In genomic region chr1:75505159-75505955, GRCm38 (mm10) we compare ENCODE assay signal across 8 mouse cellular contexts. TPM values are rescaled to one million over a fixed set of nuclear protein-coding genes. Genes with fewer than 3 reads are reported as not detected.
DNase-seq lines count a peak whose midpoint lies in the region; ATAC-seq and TF ChIP-seq lines count a peak whose summit lies in the region.

No protein-coding gene starts in this region.

- no peaks in the 10 kb centered on the region for H3K9me3 ChIP-seq in embryonic facial prominence, embryonic 14.5 days (ENCODE audit: control insufficient read depth, low read length)
- H3K9me3 ChIP-seq in kidney, postnatal 0 days (replicated peaks; ENCODE audit: low read length), result no peaks in the 10 kb centered on the region
- no peaks in the 10 kb centered on the region for H3K9me3 ChIP-seq in liver, embryonic 12.5 days (replicated peaks)
- no peaks in the 10 kb centered on the region for H3K9me3 ChIP-seq in neural tube, embryonic 14.5 days (ENCODE audit: control insufficient read depth, low read length)

- peak overlapping the region; percentile 96 for H3K4me2 ChIP-seq in embryonic facial prominence, embryonic 14.5 days (ENCODE audit: low read depth, low read length)
- peak overlapping the region; percentile 68 for H3K4me2 ChIP-seq in kidney, postnatal 0 days (ENCODE audit: low read length)
- H3K4me2 ChIP-seq in liver, embryonic 12.5 days, result peak overlapping the region; percentile 62
- H3K4me2 ChIP-seq in neural tube, embryonic 14.5 days (ENCODE audit: low read depth, low read length), result peak overlapping the region; percentile 89

- peaks cover 34% of the 10 kb centered on the region for H3K36me3 ChIP-seq in embryonic facial prominence, embryonic 14.5 days (ENCODE audit: control insufficient read depth, insufficient read depth, low read length)
- 0 out of 2 replicates have a peak, but pooled peaks cover 12% of the 10 kb centered on the region for H3K36me3 ChIP-seq in kidney, postnatal 0 days (ENCODE audit: insufficient read depth, low read length)
- peaks cover 30% of the 10 kb centered on the region for H3K36me3 ChIP-seq in liver, embryonic 12.5 days
- peaks cover 13% of the 10 kb centered on the region; the same call in 1 of the 2 replicates for H3K36me3 ChIP-seq in neural tube, embryonic 14.5 days (ENCODE audit: control insufficient read depth, insufficient read depth, low read length)

- no peaks in the 10 kb centered on the region for H3K27me3 ChIP-seq in embryonic facial prominence, embryonic 14.5 days (replicated peaks; ENCODE audit: control insufficient read depth, insufficient read depth, low read length)
- H3K27me3 ChIP-seq in kidney, postnatal 0 days (ENCODE audit: insufficient read depth, low read length), result no peaks in the 10 kb centered on the region
- peaks cover 79% of the 10 kb centered on the region for H3K27me3 ChIP-seq in liver, embryonic 12.5 days (replicated peaks)
- H3K27me3 ChIP-seq in neural tube, embryonic 14.5 days (ENCODE audit: control insufficient read depth, insufficient read depth, low read length), result no peaks in the 10 kb centered on the region

- H3K27ac ChIP-seq in embryonic facial prominence, embryonic 14.5 days (replicated peaks; ENCODE audit: low read depth, low read length), result peak overlapping the region; percentile 97
- H3K27ac ChIP-seq in kidney, postnatal 0 days, result peak overlapping the region; percentile 97
- peak overlapping the region; percentile 81 for H3K27ac ChIP-seq in liver, embryonic 12.5 days
- H3K27ac ChIP-seq in neural tube, embryonic 14.5 days (ENCODE audit: low read depth, low read length), result peak overlapping the region; percentile 90

- ATAC-seq in embryonic facial prominence, embryonic 14.5 days (ENCODE audit: low read depth), result peak; percentile 44
- peak; percentile 41 for ATAC-seq in kidney, postnatal 0 days (replicated peaks; ENCODE audit: low FRiP score, low read depth)
- no peak for ATAC-seq in liver, embryonic 12.5 days
- ATAC-seq in neural tube, embryonic 14.5 days (ENCODE audit: low read depth), result peak; percentile 87

- peak; percentile 26 to 60 for DNase-seq in urinary bladder, adult 18-20 months (ENCODE audit: low spot score in 2 of 2)
- DNase-seq in urinary bladder, postnatal 10 days (ENCODE audit: low spot score), result no peak
- peak; percentile 79 for DNase-seq in embryonic facial prominence, embryonic 14.5 days (ENCODE audit: low spot score)
- DNase-seq in heart, adult 9 months (ENCODE audit: low spot score in 2 of 2), result peak; percentile 63 to 75
- DNase-seq in kidney, postnatal 0 days (ENCODE audit: low spot score), result peak; percentile 66
- peak; percentile 60 for DNase-seq in thymus, postnatal 25 days

- H3K9ac ChIP-seq in embryonic facial prominence, embryonic 14.5 days (ENCODE audit: low read depth, low read length), result peak overlapping the region; percentile 98
- H3K9ac ChIP-seq in kidney, postnatal 0 days (ENCODE audit: low read depth, low read length), result peak overlapping the region; percentile 94
- peak overlapping the region; percentile 69 for H3K9ac ChIP-seq in liver, embryonic 12.5 days
- H3K9ac ChIP-seq in neural tube, embryonic 14.5 days (replicated peaks; ENCODE audit: low read depth, low read length), result peak overlapping the region; percentile 97

- under 1% methylated on average over 60 of the region's 84 CpGs for WGBS in embryonic facial prominence, embryonic 14.5 days
- 1% methylated on average over 84 of the region's 84 CpGs for WGBS in kidney, postnatal 0 days
- 2% methylated on average over 82 of the region's 84 CpGs for WGBS in liver, embryonic 12.5 days (ENCODE audit: insufficient replicate concordance)
- under 1% methylated on average over 73 of the region's 84 CpGs for WGBS in neural tube, embryonic 14.5 days

- peak overlapping the region; percentile 92 for H3K4me3 ChIP-seq in embryonic facial prominence, embryonic 14.5 days (ENCODE audit: low read depth, low read length)
- H3K4me3 ChIP-seq in kidney, postnatal 0 days (replicated peaks; ENCODE audit: low read depth, low read length), result peak overlapping the region; percentile 86
- H3K4me3 ChIP-seq in liver, embryonic 12.5 days, result peak overlapping the region; percentile 61
- H3K4me3 ChIP-seq in neural tube, embryonic 14.5 days (ENCODE audit: low read depth, low read length), result peak overlapping the region; percentile 83

- peak; percentile 34 for TF ChIP-seq CTCF in kidney, postnatal 0 days (IDR thresholded peaks at IDR 0.05; ENCODE audit: low read depth)

- H3K4me1 ChIP-seq in embryonic facial prominence, embryonic 14.5 days (ENCODE audit: control insufficient read depth, insufficient read depth, low read length), result peaks cover 24% of the 10 kb centered on the region
- H3K4me1 ChIP-seq in kidney, postnatal 0 days (replicated peaks; ENCODE audit: insufficient read depth, low read length), result peaks cover 9% of the 10 kb centered on the region; the same call in 1 of the 2 replicates
- peaks cover 27% of the 10 kb centered on the region for H3K4me1 ChIP-seq in liver, embryonic 12.5 days
- peaks cover 3% of the 10 kb centered on the region; the same call in 1 of the 2 replicates for H3K4me1 ChIP-seq in neural tube, embryonic 14.5 days (ENCODE audit: control insufficient read depth, insufficient read depth, low read length)

RNA-seq across cellular contexts. Expression of gene Obsl1, which starts 0.9 kb away (rescaled TPM):
- polyA plus RNA-seq in embryonic facial prominence, embryonic 14.5 days (2014; fragmentation: Nextera tagmentation; extraction: Ambion mirVana), result 98.7 and 102 TPM in 2 replicates
- 35.0 and 42.6 TPM in 2 replicates for polyA plus RNA-seq in kidney, postnatal 0 days (2015; fragmentation: Nextera tagmentation; extraction: Ambion mirVana)
- polyA plus RNA-seq in liver, embryonic 12.5 days (2016; fragmentation: Nextera tagmentation; extraction: Ambion mirVana), result 25.2 and 27.9 TPM in 2 replicates
- polyA plus RNA-seq in neural tube, embryonic 14.5 days (2014; fragmentation: Nextera tagmentation; extraction: Ambion mirVana), result 18.7 and 21.4 TPM in 2 replicates

RNA-seq across cellular contexts. Expression of gene Inha, which starts 1.5 kb away (rescaled TPM):
- polyA plus RNA-seq in embryonic facial prominence, embryonic 14.5 days (2014; fragmentation: Nextera tagmentation; extraction: Ambion mirVana), result 5.9 and 9.7 TPM in 2 replicates
- polyA plus RNA-seq in kidney, postnatal 0 days (2015; fragmentation: Nextera tagmentation; extraction: Ambion mirVana), result 2.8 and 3.5 TPM in 2 replicates
- polyA plus RNA-seq in liver, embryonic 12.5 days (2016; fragmentation: Nextera tagmentation; extraction: Ambion mirVana), result 1.1 and 1.2 TPM in 2 replicates
- 8.2 and 12.3 TPM in 2 replicates for polyA plus RNA-seq in neural tube, embryonic 14.5 days (2014; fragmentation: Nextera tagmentation; extraction: Ambion mirVana)

RNA-seq across cellular contexts. Expression of gene Stk11ip, which starts 16.0 kb away (rescaled TPM):
- polyA plus RNA-seq in embryonic facial prominence, embryonic 14.5 days (2014; fragmentation: Nextera tagmentation; extraction: Ambion mirVana), result 13.1 and 15.3 TPM in 2 replicates
- 14.9 and 15.0 TPM in 2 replicates for polyA plus RNA-seq in kidney, postnatal 0 days (2015; fragmentation: Nextera tagmentation; extraction: Ambion mirVana)
- polyA plus RNA-seq in liver, embryonic 12.5 days (2016; fragmentation: Nextera tagmentation; extraction: Ambion mirVana), result 10.2 and 10.5 TPM in 2 replicates
- polyA plus RNA-seq in neural tube, embryonic 14.5 days (2014; fragmentation: Nextera tagmentation; extraction: Ambion mirVana), result 16.1 and 18.0 TPM in 2 replicates

RNA-seq across cellular contexts. Expression of gene Tmem198, which starts 26.0 kb away (rescaled TPM):
- 1.3 and 1.6 TPM in 2 replicates for polyA plus RNA-seq in embryonic facial prominence, embryonic 14.5 days (2014; fragmentation: Nextera tagmentation; extraction: Ambion mirVana)
- polyA plus RNA-seq in kidney, postnatal 0 days (2015; fragmentation: Nextera tagmentation; extraction: Ambion mirVana), result 0.61 and 1.3 TPM in 2 replicates
- polyA plus RNA-seq in liver, embryonic 12.5 days (2016; fragmentation: Nextera tagmentation; extraction: Ambion mirVana), result 0.18 and 0.20 TPM in 2 replicates
- polyA plus RNA-seq in neural tube, embryonic 14.5 days (2014; fragmentation: Nextera tagmentation; extraction: Ambion mirVana), result 34.0 and 38.3 TPM in 2 replicates

RNA-seq across cellular contexts. Expression of gene Chpf, which starts 26.2 kb away (rescaled TPM):
- polyA plus RNA-seq in embryonic facial prominence, embryonic 14.5 days (2014; fragmentation: Nextera tagmentation; extraction: Ambion mirVana), result 65.1 and 66.0 TPM in 2 replicates
- 37.1 and 38.3 TPM in 2 replicates for polyA plus RNA-seq in kidney, postnatal 0 days (2015; fragmentation: Nextera tagmentation; extraction: Ambion mirVana)
- polyA plus RNA-seq in liver, embryonic 12.5 days (2016; fragmentation: Nextera tagmentation; extraction: Ambion mirVana), result 13.0 and 14.5 TPM in 2 replicates
- 44.7 and 45.4 TPM in 2 replicates for polyA plus RNA-seq in neural tube, embryonic 14.5 days (2014; fragmentation: Nextera tagmentation; extraction: Ambion mirVana)
